Mouse (Mus musculus): ENCODE results near the gene Srf. TPM values are rescaled to one million over a fixed set of nuclear protein-coding genes. Genes with fewer than 3 reads are reported as not detected.
A peak's percentile ranks its signal among the peaks of the same experiment; 100 is the strongest.

The Srf gene
- polyA plus RNA-seq (2015; fragmentation: Nextera tagmentation; extraction: Ambion mirVana): 10.4 and 10.7 TPM in 2 replicates

DNA sequence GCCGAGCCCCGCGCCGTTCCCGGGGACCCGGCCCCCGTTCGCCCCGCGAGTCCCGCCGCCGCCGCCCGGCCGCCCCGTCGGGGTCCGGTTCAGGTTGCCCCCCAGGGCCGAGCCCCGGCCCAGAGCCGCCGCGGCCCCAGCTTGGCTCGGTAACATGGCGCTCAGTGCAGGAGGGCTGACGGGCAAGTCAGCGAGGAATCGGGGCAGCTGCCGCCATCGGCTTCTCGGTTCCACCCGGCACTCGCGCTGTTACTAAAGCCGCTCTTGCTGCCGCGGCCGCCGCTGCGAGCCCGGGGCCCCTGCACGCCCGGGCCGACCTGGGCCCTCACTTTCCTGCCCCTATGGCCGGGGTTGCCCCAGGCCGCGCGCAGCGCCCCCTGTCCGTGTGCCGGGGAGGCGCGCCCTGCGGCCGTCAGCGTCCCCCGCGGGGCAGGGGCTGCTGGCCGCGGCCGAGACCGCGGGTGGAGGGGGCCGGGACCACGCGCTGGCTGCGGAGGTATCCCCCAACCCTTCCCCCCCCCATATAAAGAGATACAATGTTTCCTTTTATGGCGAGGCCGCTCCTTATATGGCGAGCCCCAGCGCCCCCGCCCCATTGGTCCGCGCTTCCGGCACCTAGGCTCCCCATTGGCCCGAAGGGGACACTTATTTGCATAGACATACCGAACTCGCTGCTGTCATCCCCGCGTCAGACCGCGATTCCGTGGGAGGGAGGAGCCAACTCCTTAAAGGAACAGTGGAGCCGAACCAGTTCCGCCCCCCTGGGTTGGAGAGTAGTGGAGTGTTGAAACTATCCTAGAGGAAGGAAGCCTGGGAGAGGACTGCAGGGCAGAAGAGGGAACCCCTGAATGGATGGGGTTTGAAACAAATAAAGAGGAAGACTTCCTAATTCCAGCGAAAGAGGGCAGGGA is at the start of gene Srf:
Srf (minus strand) TSS at position 503 of the 911 bp plus-strand sequence.
- Histone ChIP-seq H3K4me2 (peak within 1 kb of the TSS; percentile 83), H3K27me3 (no peaks in the 10 kb centered on the region), H3K4me3 (peak within 1 kb of the TSS; percentile 92), H3K27ac (peak within 1 kb of the TSS; percentile 97), H3K9me3 (no peaks in the 10 kb centered on the region), H3K36me3 (peaks cover 12% of the 10 kb centered on the region), H3K9ac (peak within 1 kb of the TSS; percentile 99), H3K4me1 (peaks cover 39% of the 10 kb centered on the region)
- ATAC-seq (ENCODE audit: borderline replicate concordance, extremely low read depth, low FRiP score, low TSS enrichment): peak; percentile 91
- WGBS: under 1% methylated on average over 85 of the region's 87 CpGs

DNA sequence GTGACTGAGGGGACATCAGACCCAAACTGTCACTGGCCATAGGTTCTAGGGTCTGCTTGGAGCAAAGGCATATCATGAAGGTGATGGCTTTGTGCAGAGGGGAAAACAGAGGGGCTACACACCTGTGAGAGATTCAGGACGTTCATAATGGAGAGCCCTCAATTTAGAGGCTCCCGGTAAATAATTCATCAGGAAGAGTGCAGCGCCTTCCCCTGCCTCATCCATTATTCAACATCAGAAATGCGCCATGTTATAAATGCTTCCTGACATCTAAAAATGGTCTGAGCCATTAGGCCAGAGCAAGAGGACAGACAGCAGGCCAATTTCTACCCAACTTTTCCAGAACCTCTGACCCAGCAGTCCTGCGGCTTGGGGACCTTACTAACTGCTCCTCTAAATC is 49.2 kb upstream of the Srf start:
- no peaks in the 10 kb centered on the region for H3K9me3 ChIP-seq
- no peaks in the 10 kb centered on the region for H3K27me3 ChIP-seq
- WGBS: 65% methylated on average over 5 of the region's 5 CpGs
- no peaks in the 10 kb centered on the region for H3K36me3 ChIP-seq
- no peak for ATAC-seq (ENCODE audit: borderline replicate concordance, extremely low read depth, low FRiP score, low TSS enrichment)
- no peak overlapping the region for H3K4me3 ChIP-seq
- peaks cover 37% of the 10 kb centered on the region for H3K4me1 ChIP-seq
- no peak overlapping the region for H3K27ac ChIP-seq
- no peak overlapping the region for H3K4me2 ChIP-seq
- no peak overlapping the region for H3K9ac ChIP-seq

DNA sequence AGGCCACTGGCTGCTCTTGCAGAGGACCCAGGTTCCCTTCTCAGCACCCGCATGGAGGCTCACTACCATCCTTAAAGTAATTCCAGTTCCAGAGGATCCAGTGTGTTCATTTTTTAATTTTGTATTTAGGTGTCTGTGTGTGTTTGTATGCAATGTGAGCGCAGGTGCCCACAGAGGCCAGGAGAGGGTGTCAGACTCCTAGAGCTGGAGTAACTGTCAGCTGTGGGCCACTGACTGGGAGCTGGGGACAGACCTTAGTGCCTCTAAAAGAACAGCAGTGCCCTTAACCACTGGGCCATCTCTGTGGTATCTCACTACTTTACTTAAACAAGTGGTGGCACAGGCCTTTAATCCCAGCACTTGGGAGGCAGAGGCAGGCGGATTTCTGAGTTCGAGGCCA is 47.3 kb upstream of the Srf start:
- no peak for ATAC-seq (ENCODE audit: borderline replicate concordance, extremely low read depth, low FRiP score, low TSS enrichment)
- H3K9me3 ChIP-seq: no peaks in the 10 kb centered on the region
- peaks cover 29% of the 10 kb centered on the region for H3K4me1 ChIP-seq
- peaks cover 1% of the 10 kb centered on the region; the same call in 1 of the 2 replicates for H3K36me3 ChIP-seq
- H3K27me3 ChIP-seq: no peaks in the 10 kb centered on the region
- H3K4me2 ChIP-seq: no peak overlapping the region
- no peak overlapping the region for H3K9ac ChIP-seq
- WGBS: 95% methylated on average over 4 of the region's 4 CpGs
- no peak overlapping the region for H3K4me3 ChIP-seq
- H3K27ac ChIP-seq: no peak overlapping the region

DNA sequence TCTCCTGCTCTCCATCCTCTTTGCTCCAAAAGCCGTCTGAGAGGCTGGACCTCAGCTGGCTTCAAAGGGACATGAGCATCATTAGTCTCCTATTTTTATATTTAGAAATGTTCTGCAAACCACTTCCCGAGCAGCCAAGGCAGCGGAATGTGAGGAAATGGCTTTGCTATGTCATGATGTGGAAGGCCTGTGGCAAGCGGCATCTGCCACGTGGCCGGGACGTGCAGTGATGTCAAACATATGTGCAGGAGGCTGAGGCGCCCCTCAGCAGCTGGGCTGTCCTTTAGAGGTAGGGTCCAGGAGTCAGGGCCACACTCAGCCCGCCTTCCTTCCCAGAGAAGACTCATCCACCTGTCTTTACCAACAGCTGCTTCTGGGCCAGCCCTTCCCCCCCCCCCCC is 46.2 kb upstream of the Srf start:
- Histone ChIP-seq H3K4me3 (no peak overlapping the region), H3K9me3 (no peaks in the 10 kb centered on the region), H3K4me1 (peaks cover 29% of the 10 kb centered on the region), H3K27ac (peak overlapping the region; percentile 41; the same call in 1 of the 2 replicates), H3K27me3 (no peaks in the 10 kb centered on the region), H3K36me3 (peaks cover 5% of the 10 kb centered on the region; the same call in 1 of the 2 replicates), H3K9ac (no peak overlapping the region), H3K4me2 (no peak overlapping the region)
- WGBS: 34% methylated on average over 9 of the region's 9 CpGs
- ATAC-seq (ENCODE audit: borderline replicate concordance, extremely low read depth, low FRiP score, low TSS enrichment): peak; percentile 59

DNA sequence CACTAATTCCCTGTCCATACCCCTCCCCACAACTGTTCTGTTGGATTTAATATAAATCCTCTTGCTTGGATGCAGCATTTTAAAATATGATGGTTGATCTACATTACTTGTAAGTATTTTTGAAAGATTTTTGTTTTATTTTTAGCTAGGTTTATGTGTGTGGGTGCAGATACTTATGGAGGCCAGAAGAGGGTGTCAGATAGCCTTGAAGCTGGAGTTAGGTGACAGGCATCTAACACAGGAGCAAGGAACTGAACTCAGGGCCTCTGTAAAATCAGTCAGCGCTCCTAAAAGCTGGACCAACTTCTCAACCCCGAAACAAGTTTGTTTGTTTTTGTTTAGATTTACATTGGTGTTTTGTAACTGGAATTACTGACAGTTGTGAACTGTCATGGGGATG is 44.6 kb upstream of the Srf start:
- no peak overlapping the region for H3K9ac ChIP-seq
- H3K4me3 ChIP-seq: no peak overlapping the region
- no peaks in the 10 kb centered on the region for H3K9me3 ChIP-seq
- H3K27ac ChIP-seq: no peak overlapping the region
- peaks cover 21% of the 10 kb centered on the region for H3K4me1 ChIP-seq
- H3K27me3 ChIP-seq: no peaks in the 10 kb centered on the region
- H3K4me2 ChIP-seq: no peak overlapping the region
- H3K36me3 ChIP-seq: peaks cover 11% of the 10 kb centered on the region
- WGBS: 81% methylated on average over 2 of the region's 2 CpGs
- ATAC-seq (ENCODE audit: borderline replicate concordance, extremely low read depth, low FRiP score, low TSS enrichment): no peak

DNA sequence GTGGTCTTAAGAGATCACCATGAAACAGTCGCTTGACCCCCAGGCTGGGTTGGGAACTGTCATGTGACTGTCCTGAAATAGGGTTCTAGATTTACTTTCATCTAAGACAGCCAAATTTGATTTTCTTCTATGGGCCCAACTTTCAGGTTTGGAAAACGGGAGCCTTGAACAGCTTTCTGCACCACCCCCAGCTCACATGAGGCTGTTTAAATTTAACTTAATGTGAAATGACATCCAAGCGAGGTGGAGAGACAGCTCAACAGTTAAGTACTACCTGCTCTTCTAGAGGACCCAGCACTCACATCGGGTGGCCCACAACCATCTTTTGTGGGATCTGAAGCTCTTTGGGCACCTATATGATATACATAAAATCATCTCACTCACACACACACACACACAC is 43.0 kb upstream of the Srf start:
- WGBS: 78% methylated on average over 4 of the region's 4 CpGs
- H3K9me3 ChIP-seq: no peaks in the 10 kb centered on the region
- H3K4me2 ChIP-seq: no peak overlapping the region
- H3K27me3 ChIP-seq: no peaks in the 10 kb centered on the region
- H3K36me3 ChIP-seq: peaks cover 11% of the 10 kb centered on the region
- H3K27ac ChIP-seq: no peak overlapping the region
- H3K4me3 ChIP-seq: no peak overlapping the region
- no peak overlapping the region for H3K9ac ChIP-seq
- H3K4me1 ChIP-seq: peaks cover 19% of the 10 kb centered on the region
- no peak for ATAC-seq (ENCODE audit: borderline replicate concordance, extremely low read depth, low FRiP score, low TSS enrichment)

DNA sequence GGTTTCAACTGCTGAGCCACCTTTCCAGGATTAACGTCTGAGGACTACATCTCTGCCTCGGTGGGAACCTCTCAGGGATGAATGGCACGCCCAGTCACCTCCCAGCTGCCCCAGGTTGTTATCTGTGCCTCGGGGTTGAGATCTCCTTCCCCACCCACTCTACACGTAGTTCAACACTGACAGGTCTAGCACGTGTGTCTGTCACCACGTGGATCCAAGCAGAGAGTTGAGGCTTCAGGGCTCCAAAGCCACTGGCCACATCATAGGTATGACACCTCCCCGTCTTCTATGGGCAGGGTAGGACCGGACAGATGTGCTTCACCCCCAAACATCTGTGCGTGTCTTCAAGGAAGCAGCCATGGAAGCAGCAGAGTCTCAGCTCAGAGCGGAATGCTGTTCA is 42.0 kb upstream of the Srf start:
- no peaks in the 10 kb centered on the region for H3K9me3 ChIP-seq
- H3K27ac ChIP-seq: no peak overlapping the region
- no peaks in the 10 kb centered on the region for H3K27me3 ChIP-seq
- H3K9ac ChIP-seq: no peak overlapping the region
- 86% methylated on average over 11 of the region's 11 CpGs for WGBS
- H3K36me3 ChIP-seq: peaks cover 11% of the 10 kb centered on the region
- H3K4me1 ChIP-seq: peaks cover 25% of the 10 kb centered on the region
- H3K4me3 ChIP-seq: no peak overlapping the region
- ATAC-seq (ENCODE audit: borderline replicate concordance, extremely low read depth, low FRiP score, low TSS enrichment): no peak
- no peak overlapping the region for H3K4me2 ChIP-seq

DNA sequence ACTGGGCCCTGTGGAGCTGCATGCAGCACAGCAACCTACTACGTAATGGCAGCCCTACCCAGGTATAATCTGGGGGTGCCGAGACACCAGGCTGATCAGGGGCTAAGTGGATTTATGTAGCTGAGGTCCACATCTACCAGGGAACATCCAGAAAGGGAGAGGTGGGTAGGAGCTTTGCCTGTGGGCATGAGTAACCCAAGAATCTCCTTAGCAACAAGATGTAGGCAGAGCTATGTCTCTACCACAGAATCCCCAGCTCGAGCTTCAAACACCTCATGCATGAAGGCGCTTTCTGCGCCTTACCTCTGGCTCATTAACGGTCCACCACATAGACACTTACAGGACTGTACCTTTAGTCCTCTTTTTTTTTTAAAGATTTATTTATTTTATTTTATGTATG is 39.4 kb upstream of the Srf start:
- Histone ChIP-seq H3K9ac (no peak overlapping the region), H3K4me1 (peaks cover 35% of the 10 kb centered on the region), H3K9me3 (no peaks in the 10 kb centered on the region), H3K36me3 (peaks cover 12% of the 10 kb centered on the region), H3K27ac (no peak overlapping the region), H3K27me3 (no peaks in the 10 kb centered on the region), H3K4me2 (no peak overlapping the region), H3K4me3 (no peak overlapping the region)
- ATAC-seq (ENCODE audit: borderline replicate concordance, extremely low read depth, low FRiP score, low TSS enrichment): no peak
- WGBS: 84% methylated on average over 6 of the region's 6 CpGs

DNA sequence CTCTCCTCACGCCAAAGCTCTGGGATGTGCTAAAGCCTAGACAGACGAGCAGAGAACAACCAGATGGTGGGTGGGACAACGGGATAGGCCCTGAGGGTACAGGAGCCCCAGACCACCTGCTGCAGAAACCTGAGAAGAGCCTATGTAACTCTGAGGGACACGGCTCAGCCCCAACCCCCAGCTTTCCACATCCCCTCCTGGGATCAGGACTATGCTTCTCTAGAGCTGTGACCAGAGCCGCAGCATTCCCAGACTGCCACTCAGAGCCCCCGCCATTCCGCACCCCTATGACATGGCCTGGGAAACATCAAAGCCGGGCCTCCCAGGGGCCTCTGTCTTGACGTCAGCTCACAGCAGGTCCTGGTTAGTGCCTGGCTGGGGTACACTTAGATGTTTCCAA is 38.6 kb upstream of the Srf start:
- H3K27me3 ChIP-seq: no peaks in the 10 kb centered on the region
- no peak for ATAC-seq (ENCODE audit: borderline replicate concordance, extremely low read depth, low FRiP score, low TSS enrichment)
- H3K27ac ChIP-seq: no peak overlapping the region
- no peaks in the 10 kb centered on the region for H3K9me3 ChIP-seq
- peaks cover 19% of the 10 kb centered on the region for H3K36me3 ChIP-seq
- 40% methylated on average over 9 of the region's 9 CpGs for WGBS
- no peak overlapping the region for H3K4me3 ChIP-seq
- peaks cover 36% of the 10 kb centered on the region for H3K4me1 ChIP-seq
- no peak overlapping the region for H3K9ac ChIP-seq
- no peak overlapping the region for H3K4me2 ChIP-seq

DNA sequence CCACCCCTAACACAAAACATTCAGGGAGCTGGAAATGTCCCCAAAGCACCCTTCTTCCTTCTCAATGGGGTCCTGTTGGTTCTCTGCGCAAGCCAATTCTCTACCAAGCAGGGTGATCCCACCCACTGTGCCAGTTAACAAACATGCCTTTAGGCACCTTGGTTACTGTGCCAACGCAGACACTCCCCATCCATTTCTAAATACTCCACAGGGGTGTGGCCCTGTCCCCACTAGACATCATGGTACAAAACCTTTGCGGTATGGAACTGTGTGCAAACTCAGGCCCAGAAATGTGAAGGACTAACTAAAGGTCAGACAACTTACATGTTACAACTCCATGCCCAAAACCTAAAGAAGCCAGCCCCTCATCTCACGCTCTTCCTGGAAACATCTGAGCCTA is 37.1 kb upstream of the Srf start:
- Histone ChIP-seq H3K36me3 (peaks cover 31% of the 10 kb centered on the region), H3K4me3 (no peak overlapping the region), H3K4me2 (no peak overlapping the region), H3K9ac (no peak overlapping the region), H3K27ac (peak overlapping the region; percentile 60; the same call in 1 of the 2 replicates), H3K9me3 (no peaks in the 10 kb centered on the region), H3K4me1 (peaks cover 36% of the 10 kb centered on the region), H3K27me3 (no peaks in the 10 kb centered on the region)
- WGBS: 78% methylated on average over 4 of the region's 4 CpGs
- ATAC-seq (ENCODE audit: borderline replicate concordance, extremely low read depth, low FRiP score, low TSS enrichment): no peak

DNA sequence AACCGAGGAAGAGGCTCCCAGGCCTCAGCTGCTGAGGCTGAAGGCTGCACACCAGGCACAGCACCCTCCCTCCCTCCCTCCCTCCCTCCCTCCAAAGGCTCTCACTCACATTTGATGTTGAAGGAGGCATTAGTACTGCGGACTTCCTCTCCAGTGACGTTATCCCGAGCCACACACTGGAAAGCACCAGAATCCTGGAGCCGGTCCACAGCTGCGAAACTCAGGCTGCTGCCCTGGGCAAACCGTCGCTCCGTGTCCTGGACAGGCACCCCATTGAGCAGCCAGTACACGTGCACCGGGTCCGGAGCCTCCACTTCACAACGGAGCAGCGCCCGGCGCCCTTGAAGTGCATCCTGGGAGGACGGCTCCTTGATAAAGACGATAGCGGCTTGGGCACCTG is 35.4 kb upstream of the Srf start:
- Histone ChIP-seq H3K4me1 (peaks cover 36% of the 10 kb centered on the region), H3K9ac (no peak overlapping the region), H3K27ac (peak overlapping the region; percentile 24; the same call in 1 of the 2 replicates), H3K4me3 (no peak overlapping the region), H3K36me3 (peaks cover 39% of the 10 kb centered on the region), H3K4me2 (0 out of 2 replicates have a peak overlapping the region, but pooled peaks have one; percentile 2), H3K27me3 (no peaks in the 10 kb centered on the region), H3K9me3 (no peaks in the 10 kb centered on the region)
- WGBS: 53% methylated on average over 19 of the region's 19 CpGs
- peak; percentile 27; the same call in 1 of the 2 replicates for ATAC-seq (ENCODE audit: borderline replicate concordance, extremely low read depth, low FRiP score, low TSS enrichment)

DNA sequence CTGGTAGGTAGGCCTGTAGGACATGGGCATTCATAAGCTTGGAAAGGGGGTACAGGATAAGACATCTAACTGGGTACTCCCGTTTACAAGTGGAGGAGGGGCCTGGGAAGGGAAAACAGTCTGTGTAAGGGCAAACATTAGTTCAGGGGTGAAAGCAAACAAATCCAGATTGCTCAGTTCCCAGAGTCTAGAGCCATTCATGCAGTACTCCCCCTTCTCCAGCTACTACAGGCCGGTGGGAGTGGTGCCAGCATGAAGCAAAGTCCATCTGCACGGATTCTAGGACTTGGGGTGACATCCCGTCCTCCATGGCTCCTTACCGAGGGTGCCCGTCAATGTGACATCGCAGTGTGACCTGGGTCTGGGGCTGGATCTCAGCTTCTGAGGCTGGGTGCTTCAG is 34.5 kb upstream of the Srf start:
- 71% methylated on average over 7 of the region's 7 CpGs for WGBS
- Histone ChIP-seq H3K4me1 (peaks cover 36% of the 10 kb centered on the region), H3K9me3 (no peaks in the 10 kb centered on the region), H3K4me3 (no peak overlapping the region), H3K36me3 (peaks cover 48% of the 10 kb centered on the region), H3K27ac (0 out of 2 replicates have a peak overlapping the region, but pooled peaks have one; percentile 22), H3K27me3 (no peaks in the 10 kb centered on the region), H3K4me2 (no peak overlapping the region), H3K9ac (no peak overlapping the region)
- no peak for ATAC-seq (ENCODE audit: borderline replicate concordance, extremely low read depth, low FRiP score, low TSS enrichment)

Data from lung, embryonic 15.5 days (tissue).